Mouse (Mus musculus) MEL (cell line): Measurements from ENCODE around the gene Zfp617. TPM values are rescaled to one million over a fixed set of nuclear protein-coding genes. Genes with fewer than 3 reads are reported as not detected.

Experiments used
- DNase-seq: peaks from one replicate; pipeline ENCODE4 v3.0.0; 2011; ENCODE audit warnings: low read depth, low spot score
- H3K27ac ChIP-seq: 2 replicates; pipeline ENCODE4 v1.5.1; 2012; ENCODE audit warnings: low read depth, mild to moderate bottlenecking, control low read depth, low read length, moderate library complexity; ENCODE audit not compliant: control insufficient read depth
- H3K27me3 ChIP-seq, 2 experiments: fragments of 150-350 bp in 1 of 2; sonication (generic) in 1 of 2; 2 replicates each; pipeline ENCODE4 v1.6.1; 2012; ENCODE audit warnings: low read length in 2 of 2, mild to moderate bottlenecking in 2 of 2, improper control_type of control experiment in 1 of 2, moderate library complexity in 1 of 2; ENCODE audit not compliant: insufficient read depth in 2 of 2, control insufficient read depth in 1 of 2
- H3K36me3 ChIP-seq, 2 experiments: 2 replicates each; pipeline ENCODE4 v1.6.1; 2012 to 2014; ENCODE audit warnings: low read length in 2 of 2, improper control_type of control experiment in 1 of 2, inconsistent platforms in 1 of 2, mild to moderate bottlenecking in 1 of 2; ENCODE audit not compliant: insufficient read depth in 2 of 2, control insufficient read depth in 1 of 2
- H3K4me1 ChIP-seq, 2 experiments: fragments of 150-350 bp in 1 of 2; sonication (generic) in 1 of 2; 2 replicates each; pipeline ENCODE4 v1.6.1; 2012; ENCODE audit warnings: low read length in 2 of 2, improper control_type of control experiment in 1 of 2, mild to moderate bottlenecking in 1 of 2; ENCODE audit not compliant: insufficient read depth in 2 of 2, control insufficient read depth in 1 of 2
- H3K4me3 ChIP-seq, 2 experiments: fragments of 150-350 bp in 1 of 2; sonication (generic) in 1 of 2; 2 replicates each; pipeline ENCODE4 v1.5.1; 2012; ENCODE audit warnings: low read depth in 2 of 2, low read length in 2 of 2, mild to moderate bottlenecking in 2 of 2, moderate library complexity in 2 of 2, control low read depth in 1 of 2, improper control_type of control experiment in 1 of 2; ENCODE audit not compliant: control insufficient read depth in 1 of 2, insufficient read depth in 1 of 2
- H3K79me2 ChIP-seq: 2 replicates; pipeline ENCODE4 v1.6.1; 2012; ENCODE audit warnings: mild to moderate bottlenecking, low read length, moderate library complexity; ENCODE audit not compliant: control insufficient read depth, poor library complexity, insufficient read depth
- H3K9ac ChIP-seq: 2 replicates; pipeline ENCODE4 v1.6.1; 2012; ENCODE audit warnings: low read depth, mild to moderate bottlenecking, control low read depth, low read length, moderate library complexity; ENCODE audit not compliant: control insufficient read depth, poor library complexity, severe bottlenecking
- H3K9me3 ChIP-seq: fragments of 150-350 bp; sonication (generic); replicated peaks from 2 replicates; pipeline ENCODE4 v1.6.1; 2012; ENCODE audit warnings: mild to moderate bottlenecking, low read length, improper control_type of control experiment, moderate library complexity; ENCODE audit not compliant: insufficient read depth
- BHLHE40 ChIP-seq: IDR thresholded peaks from 2 replicates; pipeline ENCODE4 v1.6.1; 2012; ENCODE audit warnings: low read depth, mild to moderate bottlenecking, inconsistent platforms, low read length, improper control_type of control experiment, borderline replicate concordance
- CHD1 ChIP-seq: IDR thresholded peaks from 2 replicates; pipeline ENCODE4 v1.6.1; 2012; ENCODE audit warnings: low read depth, mild to moderate bottlenecking, inconsistent platforms, low read length, improper control_type of control experiment
- CHD2 ChIP-seq: IDR thresholded peaks from 2 replicates; pipeline ENCODE4 v1.6.1; 2011; ENCODE audit warnings: low read length, improper control_type of control experiment
- CTCF ChIP-seq, 3 experiments: IDR thresholded peaks in 2 of 3; conservative IDR thresholded peaks in 1 of 3; 2 replicates each; pipeline ENCODE4 v1.5.1; 2011 to 2012; ENCODE audit warnings: low read length in 3 of 3, low read depth in 2 of 3, mild to moderate bottlenecking in 2 of 3, improper control_type of control experiment in 1 of 3, inconsistent platforms in 1 of 3, mixed read lengths in 1 of 3, moderate library complexity in 1 of 3; ENCODE audit not compliant: control insufficient read depth in 1 of 3, insufficient read depth in 1 of 3, poor library complexity in 1 of 3, severe bottlenecking in 1 of 3
- E2F4 ChIP-seq: IDR thresholded peaks from 2 replicates; pipeline ENCODE4 v1.6.1; 2011; ENCODE audit warnings: low read depth, low read length, improper control_type of control experiment, borderline replicate concordance
- ELF1 ChIP-seq: IDR thresholded peaks from 2 replicates; pipeline ENCODE4 v1.6.1; 2014; ENCODE audit warnings: low read depth, mild to moderate bottlenecking, inconsistent platforms, low read length, improper control_type of control experiment, moderate library complexity
- EP300 ChIP-seq, 2 experiments: IDR thresholded peaks; 2 replicates each; pipeline ENCODE4 v1.6.1; 2011; ENCODE audit warnings: improper control_type of control experiment in 2 of 2, low read length in 2 of 2, low read depth in 1 of 2, mild to moderate bottlenecking in 1 of 2
- ETS1 ChIP-seq: IDR thresholded peaks from 2 replicates; pipeline ENCODE4 v1.6.1; 2012; ENCODE audit warnings: low read depth, mild to moderate bottlenecking, inconsistent platforms, low read length, improper control_type of control experiment, moderate library complexity
- GABPA ChIP-seq: IDR thresholded peaks from 2 replicates; pipeline ENCODE4 v1.6.1; 2012; ENCODE audit warnings: low read depth, mild to moderate bottlenecking, inconsistent platforms, low read length, improper control_type of control experiment, moderate library complexity
- GATA1 ChIP-seq: IDR thresholded peaks from 2 replicates; pipeline ENCODE4 v1.6.1; 2011; ENCODE audit warnings: low read depth, low read length, improper control_type of control experiment
- HCFC1 ChIP-seq: IDR thresholded peaks from 2 replicates; pipeline ENCODE4 v1.6.1; 2012; ENCODE audit warnings: low read depth, mild to moderate bottlenecking, inconsistent platforms, low read length, improper control_type of control experiment, moderate library complexity
- JUND ChIP-seq: IDR thresholded peaks from 2 replicates; pipeline ENCODE4 v1.6.1; 2011; ENCODE audit warnings: low read depth, mild to moderate bottlenecking, improper control_type of control experiment, low read length
- KAT2A ChIP-seq: conservative IDR thresholded peaks from 2 replicates; pipeline ENCODE4 v1.6.1; 2012; ENCODE audit warnings: low read depth, low read length, improper control_type of control experiment, inconsistent platforms
- MAFK ChIP-seq: IDR thresholded peaks from 2 replicates; pipeline ENCODE4 v1.6.1; 2011; ENCODE audit warnings: low read depth, mild to moderate bottlenecking, low read length, improper control_type of control experiment, borderline replicate concordance
- MAZ ChIP-seq: IDR thresholded peaks from 2 replicates; pipeline ENCODE4 v1.6.1; 2012; ENCODE audit warnings: low read depth, mild to moderate bottlenecking, inconsistent platforms, low read length, improper control_type of control experiment
- MEF2A ChIP-seq: IDR thresholded peaks from 2 replicates; pipeline ENCODE4 v1.6.1; 2014; ENCODE audit warnings: low read depth, mild to moderate bottlenecking, inconsistent platforms, low read length, improper control_type of control experiment; ENCODE audit not compliant: poor library complexity, insufficient replicate concordance, severe bottlenecking; ENCODE audit errors: extremely low read depth
- MXI1 ChIP-seq: IDR thresholded peaks from 2 replicates; pipeline ENCODE4 v1.6.1; 2011; ENCODE audit warnings: mild to moderate bottlenecking, low read depth, low read length, improper control_type of control experiment
- MYB ChIP-seq: IDR thresholded peaks from 2 replicates; pipeline ENCODE4 v1.6.1; 2011; ENCODE audit warnings: mild to moderate bottlenecking, low read depth, low read length, improper control_type of control experiment
- MYC ChIP-seq: IDR thresholded peaks from 2 replicates; pipeline ENCODE4 v1.6.1; 2011; ENCODE audit warnings: low read depth, mild to moderate bottlenecking, low read length, improper control_type of control experiment, moderate library complexity
- NELFE ChIP-seq: IDR thresholded peaks from 2 replicates; pipeline ENCODE4 v1.6.1; 2011; ENCODE audit warnings: low read depth, low read length, improper control_type of control experiment
- NRF1 ChIP-seq: IDR thresholded peaks from 2 replicates; pipeline ENCODE4 v1.6.1; 2014; ENCODE audit warnings: low read depth, mild to moderate bottlenecking, inconsistent platforms, low read length, improper control_type of control experiment, moderate library complexity; ENCODE audit not compliant: poor library complexity, insufficient read depth, severe bottlenecking
- POLR2A ChIP-seq, 2 experiments: IDR thresholded peaks; 2 replicates each; pipeline ENCODE4 v1.6.1; 2011 to 2012; ENCODE audit warnings: low read length in 2 of 2, mild to moderate bottlenecking in 2 of 2, control low read depth in 1 of 2, improper control_type of control experiment in 1 of 2, low read depth in 1 of 2, moderate library complexity in 1 of 2; ENCODE audit not compliant: control insufficient read depth in 1 of 2, insufficient read depth in 1 of 2, poor library complexity in 1 of 2
- POLR2AphosphoS2 ChIP-seq: IDR thresholded peaks from 2 replicates; pipeline ENCODE4 v1.6.1; 2011; ENCODE audit warnings: low read length, improper control_type of control experiment
- POLR2AphosphoS5 ChIP-seq: IDR thresholded peaks from 2 replicates; pipeline ENCODE4 v1.6.1; 2012; ENCODE audit warnings: low read depth, borderline replicate concordance, mild to moderate bottlenecking, inconsistent platforms, low read length, moderate library complexity, mixed read lengths
- RAD21 ChIP-seq: IDR thresholded peaks from 2 replicates; pipeline ENCODE4 v1.6.1; 2011; ENCODE audit warnings: mild to moderate bottlenecking, low read depth, low read length, improper control_type of control experiment
- RCOR1 ChIP-seq: IDR thresholded peaks from 2 replicates; pipeline ENCODE4 v1.6.1; 2012; ENCODE audit warnings: low read depth, mild to moderate bottlenecking, inconsistent platforms, low read length, improper control_type of control experiment
- SIN3A ChIP-seq: IDR thresholded peaks from 2 replicates; pipeline ENCODE4 v1.6.1; 2012; ENCODE audit warnings: low read length, improper control_type of control experiment, inconsistent platforms
- SMC3 ChIP-seq: IDR thresholded peaks from 2 replicates; pipeline ENCODE4 v1.6.1; 2011; ENCODE audit warnings: low read depth, low read length, improper control_type of control experiment
- TAL1 ChIP-seq: IDR thresholded peaks from 2 replicates; pipeline ENCODE4 v1.6.1; 2012; ENCODE audit warnings: mild to moderate bottlenecking, inconsistent platforms, low read length, moderate library complexity, mixed read lengths
- TBP ChIP-seq: IDR thresholded peaks from 2 replicates; pipeline ENCODE4 v1.8.0; 2011; ENCODE audit warnings: low read depth, low read length, improper control_type of control experiment
- TCF12 ChIP-seq: IDR thresholded peaks from 2 replicates; pipeline ENCODE4 v1.6.1; 2014; ENCODE audit warnings: low read depth, mild to moderate bottlenecking, inconsistent platforms, low read length, improper control_type of control experiment, moderate library complexity
- UBTF ChIP-seq: IDR thresholded peaks from 2 replicates; pipeline ENCODE4 v1.6.1; 2012; ENCODE audit warnings: low read depth, mild to moderate bottlenecking, inconsistent platforms, low read length, improper control_type of control experiment, moderate library complexity, borderline replicate concordance; ENCODE audit not compliant: insufficient read depth
- USF1 ChIP-seq: IDR thresholded peaks from 2 replicates; pipeline ENCODE4 v1.6.1; 2014; ENCODE audit warnings: low read depth, mild to moderate bottlenecking, inconsistent platforms, low read length, improper control_type of control experiment, moderate library complexity
- USF2 ChIP-seq, 2 experiments: IDR thresholded peaks; 2 replicates each; pipeline ENCODE4 v1.6.1; 2011 to 2012; ENCODE audit warnings: improper control_type of control experiment in 2 of 2, low read length in 2 of 2, borderline replicate concordance in 1 of 2, inconsistent platforms in 1 of 2, low read depth in 1 of 2, mild to moderate bottlenecking in 1 of 2; ENCODE audit not compliant: insufficient read depth in 1 of 2
- ZC3H11A ChIP-seq: IDR thresholded peaks from 2 replicates; pipeline ENCODE4 v1.6.1; 2012; ENCODE audit warnings: low read depth, mild to moderate bottlenecking, inconsistent platforms, low read length, improper control_type of control experiment
- ZKSCAN1 ChIP-seq: IDR thresholded peaks from 2 replicates; pipeline ENCODE4 v1.6.1; 2012; ENCODE audit warnings: low read depth, mild to moderate bottlenecking, inconsistent platforms, low read length, improper control_type of control experiment, moderate library complexity
- ZMIZ1 ChIP-seq: IDR thresholded peaks from 2 replicates; pipeline ENCODE4 v1.6.1; 2012; ENCODE audit warnings: low read depth, mild to moderate bottlenecking, inconsistent platforms, low read length, improper control_type of control experiment, moderate library complexity
- ZNF384 ChIP-seq: IDR thresholded peaks from 2 replicates; pipeline ENCODE4 v1.6.1; 2012; ENCODE audit warnings: low read depth, mild to moderate bottlenecking, inconsistent platforms, low read length, improper control_type of control experiment
- polyA plus RNA-seq, 2 experiments: library from polyadenylated mRNA; stranded (reverse) in 1 of 2; unstranded in 1 of 2; fragments of >175 nt in 1 of 2; fragments of >200 nt in 1 of 2; gene quantifications; 2 replicates each; pipeline versions ENCODE4 v1.2.1 to v1.2.4; 2012; ENCODE audit warnings: low replicate concordance in 2 of 2, low read depth in 1 of 2; ENCODE audit not compliant: insufficient read length in 2 of 2, insufficient read depth in 1 of 2, missing spikeins in 1 of 2
- total RNA-seq: library from RNA; depleted of rRNA; stranded (reverse); fragments of 300-350 nt; gene quantifications from 2 replicates; pipeline ENCODE4 v1.2.3, GENCODE M21; 2012

Zfp617 gene
- total and polyA plus RNA-seq, 3 experiments = 11.0 to 14.6 TPM; not detected in 1

GRCm38 (mm10) chr8:71906809-71907208 is 1.6 kb upstream of the Zfp617 start:
- no peak overlapping the region for H3K4me3 ChIP-seq
- DNase-seq = peak; percentile 59
- H3K36me3 ChIP-seq = peaks cover 0 to 21% of the 10 kb centered on the region in 2 experiments; a peak in 2 of 4 replicates
- no peaks in the 10 kb centered on the region for H3K9me3 ChIP-seq
- H3K79me2 ChIP-seq = peaks cover 21% of the 10 kb centered on the region
- peaks cover 6 to 13% of the 10 kb centered on the region in 2 experiments for H3K4me1 ChIP-seq
- no peaks in the 10 kb centered on the region for H3K27me3 ChIP-seq
- no peak overlapping the region for H3K9ac ChIP-seq
- H3K27ac ChIP-seq = peak overlapping the region; percentile 99; the same call in 1 of the 2 replicates
- TF ChIP-seq TAL1 (0 out of 2 replicates have a peak, but pooled peaks have one; percentile 11), SMC3 (no peak), ZC3H11A (no peak), MAFK (no peak), MYB (no peak), RCOR1 (no peak), CHD1 (no peak), RAD21 (no peak), JUND (no peak), SIN3A (no peak), USF2 (IDR thresholded peaks at IDR 0.05; ENCODE audit: borderline replicate concordance in 1 of 2, insufficient read depth in 1 of 2, low read depth in 1 of 2, low read length in 2 of 2) (no peak), ZMIZ1 (no peak), MEF2A (no peak), E2F4 (no peak), CHD2 (no peak), HCFC1 (no peak), MAZ (no peak), BHLHE40 (no peak), ZKSCAN1 (no peak), TCF12 (peak; percentile 13; the same call in 1 of the 2 replicates), UBTF (no peak), KAT2A (no peak), NRF1 (no peak), GATA1 (peak; percentile 63), EP300 (IDR thresholded peaks at IDR 0.05; ENCODE audit: low read depth in 1 of 2, low read length in 2 of 2) (peak; percentile 42 to 64), CTCF (IDR thresholded peaks at IDR 0.05 in 2 of 3, conservative IDR thresholded peaks at IDR 0.05 in 1 of 3; ENCODE audit: control insufficient read depth in 1 of 3, insufficient read depth in 1 of 3, low read depth in 2 of 3, low read length in 3 of 3, poor library complexity in 1 of 3, severe bottlenecking in 1 of 3) (no peak), GABPA (no peak), USF1 (no peak), MXI1 (no peak), TBP (no peak), ELF1 (no peak), MYC (no peak), ETS1 (0 out of 2 replicates have a peak, but pooled peaks have one; percentile 16), NELFE (no peak), ZNF384 (no peak), POLR2AphosphoS2 (no peak), POLR2AphosphoS5 (no peak), POLR2A (IDR thresholded peaks at IDR 0.05; ENCODE audit: control insufficient read depth in 1 of 2, insufficient read depth in 1 of 2, low read depth in 1 of 2, low read length in 2 of 2, poor library complexity in 1 of 2) (no peak)
